Mouse (Mus musculus): ENCODE measurements at regions not wholly inside any gene's neighbourhood (a gene's known extent, or its start where the extent isn't known, plus 50 kb on each side); places are given as distances from the start of the nearest gene placed in this dataset.

DNA sequence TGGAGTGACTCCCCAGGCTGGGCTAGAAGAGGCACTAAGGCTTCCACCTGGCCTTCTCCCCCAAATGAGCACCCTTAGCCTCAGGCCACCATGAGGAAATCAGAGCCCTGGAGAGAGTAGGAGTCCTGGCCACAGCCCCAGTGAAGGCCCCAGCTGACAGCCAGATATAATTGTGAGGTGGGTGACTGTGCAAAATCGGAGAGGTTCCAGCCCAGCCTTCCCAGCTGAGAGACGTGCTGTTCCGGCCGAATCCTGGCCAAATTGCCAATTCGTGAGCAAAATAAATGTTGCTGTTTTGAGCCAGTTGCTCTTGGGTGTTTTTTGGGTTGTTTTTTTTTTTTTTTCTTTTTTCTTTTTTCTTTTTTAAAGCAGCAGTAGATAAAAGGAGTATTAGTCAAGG, 169.9 kb upstream of the Il12b start:
- TF ChIP-seq CTCF (conservative IDR thresholded peaks at IDR 0.05; ENCODE audit: insufficient read depth, insufficient read length, low read depth, low read length) (no peak), POLR2A (IDR thresholded peaks at IDR 0.05; ENCODE audit: low read depth, low read length) (no peak)
